Mouse (Mus musculus) liver, postnatal 0 days (tissue): ENCODE measurements around the gene Sdk1.

ENCODE experiments used
- CTCF ChIP-seq: sonication (generic); IDR thresholded peaks from 2 replicates; pipeline ENCODE4 v1.5.1; 2016; ENCODE audit warnings: antibody characterized with exemption, low read depth
- EP300 ChIP-seq: IDR thresholded peaks from 2 replicates; pipeline ENCODE4 v1.6.1; 2016; ENCODE audit warnings: antibody characterized with exemption, low read depth, mild to moderate bottlenecking

GRCm38 (mm10) chr5:141406926-141407325 lies 165.6 kb downstream of the Sdk1 start:
- TF ChIP-seq CTCF (no peak), EP300 (no peak)
